Mouse (Mus musculus) liver, embryonic 18 days (tissue): ENCODE data around the gene Scnn1a. TPM values are rescaled to one million over a fixed set of nuclear protein-coding genes. Genes with fewer than 3 reads are reported as not detected.

ENCODE experiments used
- polyA plus RNA-seq: library from polyadenylated mRNA; depleted of rRNA; stranded (reverse); fragments of >200 nt; gene quantifications from 2 replicates; pipeline ENCODE4 v1.2.3, GENCODE M21; 2012; rRNA removed

The Scnn1a gene
- 1.0 and 1.1 TPM in 2 replicates for polyA plus RNA-seq

GRCm38 (mm10) chr6:125320323-125320722, at the start of gene Scnn1a:
Gene Scnn1a (plus strand): TSS chr6:125320659.

GRCm38 (mm10) chr6:125285890-125286289, 34.6 kb upstream of the Scnn1a start, which contains the start of gene Tuba3a:
Gene Tuba3a (minus strand): TSS chr6:125286042.

GRCm38 (mm10) chr6:125313546-125314230, 6.8 kb upstream of the Scnn1a start, which contains the start of gene Ltbr:
Gene Ltbr (minus strand): TSS chr6:125313885.

GRCm38 (mm10) chr6:125348721-125349574, 28.5 kb downstream of the Scnn1a start, which contains the start of gene Tnfrsf1a:
Gene Tnfrsf1a (plus strand): TSS chr6:125349362.

GRCm38 (mm10) chr6:125380372-125381360, 60.2 kb downstream of the Scnn1a start, which contains the start of gene Plekhg6:
Gene Plekhg6 (minus strand): TSS chr6:125380793.

Other genes starting within 250 kb of the Scnn1a start
- gene Chd4, start 224.7 kb upstream of the Scnn1a start, polyA plus RNA-seq = 17.0 and 20.2 TPM in 2 replicates
- 16.0 and 17.2 TPM in 2 replicates for gene Nop2, start 188.8 kb upstream of the Scnn1a start, polyA plus RNA-seq
- 5.6 and 7.2 TPM in 2 replicates for gene Iffo1, start 175.4 kb upstream of the Scnn1a start, polyA plus RNA-seq
- gene Gapdh, start 154.2 kb upstream of the Scnn1a start, polyA plus RNA-seq = 2,795 and 3,480 TPM in 2 replicates
- gene Ncapd2, start 129.0 kb upstream of the Scnn1a start, polyA plus RNA-seq = 60.5 and 72.0 TPM in 2 replicates
- 51.4 and 53.4 TPM in 2 replicates for gene Mrpl51, start 128.9 kb upstream of the Scnn1a start, polyA plus RNA-seq
- gene Vamp1, start 105.1 kb upstream of the Scnn1a start, polyA plus RNA-seq = 5.1 and 6.2 TPM in 2 replicates
- gene Tapbpl, start 88.8 kb upstream of the Scnn1a start, polyA plus RNA-seq = 15.6 and 17.1 TPM in 2 replicates
- gene Cd27, start 83.6 kb upstream of the Scnn1a start, polyA plus RNA-seq = 0.64 and 0.66 TPM in 2 replicates
- gene Tuba3a, start 34.6 kb upstream of the Scnn1a start, polyA plus RNA-seq = not detected in 2 replicates
- gene Ltbr, start 6.8 kb upstream of the Scnn1a start, polyA plus RNA-seq = 17.3 and 17.8 TPM in 2 replicates
- 35.6 and 36.2 TPM in 2 replicates for gene Tnfrsf1a, start 28.7 kb downstream of the Scnn1a start, polyA plus RNA-seq
- gene Plekhg6, start 60.1 kb downstream of the Scnn1a start, polyA plus RNA-seq = 0.77 and 1.1 TPM in 2 replicates
- gene Cd9, start 174.1 kb downstream of the Scnn1a start, polyA plus RNA-seq = 267 and 400 TPM in 2 replicates
- 11.6 and 13.3 TPM in 2 replicates for gene Vwf, start 226.1 kb downstream of the Scnn1a start, polyA plus RNA-seq